Mouse (Mus musculus) midbrain, embryonic 13.5 days (tissue): ENCODE measurements around the gene Zfp292. TPM values are rescaled to one million over a fixed set of nuclear protein-coding genes. Genes with fewer than 3 reads are reported as not detected.

ENCODE experiments used
- ATAC-seq: fragments of 200-750 bp; cut with Nextera tagmentation; 2 replicates; pipeline ENCODE4 v1.8.0; 2017; ENCODE audit warnings: mild to moderate bottlenecking, moderate TSS enrichment, moderate library complexity
- H3K27ac ChIP-seq: fragments of 300-500 bp; sonication (generic); 2 replicates; pipeline ENCODE4 v1.5.1; 2015; ENCODE audit warnings: inconsistent platforms, mild to moderate bottlenecking, moderate library complexity
- H3K27me3 ChIP-seq: fragments of 300-500 bp; sonication (generic); 2 replicates; pipeline ENCODE4 v1.6.1; 2015; ENCODE audit warnings: mild to moderate bottlenecking, inconsistent platforms
- H3K36me3 ChIP-seq: fragments of 300-500 bp; sonication (generic); 2 replicates; pipeline ENCODE4 v1.6.1; 2015; ENCODE audit warnings: mild to moderate bottlenecking, inconsistent platforms
- H3K4me1 ChIP-seq: fragments of 300-500 bp; sonication (generic); replicated peaks from 2 replicates; pipeline ENCODE4 v1.6.1; 2015; ENCODE audit warnings: inconsistent platforms
- H3K4me2 ChIP-seq: fragments of 300-500 bp; sonication (generic); replicated peaks from 2 replicates; pipeline ENCODE4 v1.6.1; 2015; ENCODE audit warnings: moderate library complexity, mild to moderate bottlenecking, inconsistent platforms
- H3K4me3 ChIP-seq: fragments of 300-500 bp; sonication (generic); replicated peaks from 2 replicates; pipeline ENCODE4 v1.5.1; 2015; ENCODE audit warnings: mild to moderate bottlenecking, inconsistent platforms
- H3K9ac ChIP-seq: fragments of 300-500 bp; sonication (generic); replicated peaks from 2 replicates; pipeline ENCODE4 v1.6.1; 2015; ENCODE audit warnings: mild to moderate bottlenecking, inconsistent platforms
- H3K9me3 ChIP-seq: fragments of 300-500 bp; sonication (generic); 2 replicates; pipeline ENCODE4 v1.6.1; 2016; ENCODE audit warnings: mild to moderate bottlenecking, inconsistent platforms
- WGBS: fragments of 180-500 bp; shearing (Covaris S2); methylation state at CpG from one replicate; pipeline ENCODE4 v1.1.7; 2015; 5-methylcytosine and 5-hydroxymethylcytosine counted together
- polyA plus RNA-seq: library from polyadenylated mRNA; unstranded; fragments of >200 nt; fragmentation: Nextera tagmentation; extraction: Ambion mirVana; gene quantifications from 2 replicates; pipeline ENCODE4 v1.2.1, GENCODE M21; 2015

Zfp292 gene
- polyA plus RNA-seq, 1 experiment from 2014 or later: 40.3 TPM

- 90% methylated on average over 1 of the region's 1 CpGs for WGBS
- H3K9ac ChIP-seq: no peak overlapping the region
- no peak overlapping the region for H3K27ac ChIP-seq
- H3K4me2 ChIP-seq: no peak overlapping the region
- no peaks in the 10 kb centered on the region for H3K27me3 ChIP-seq
- ATAC-seq: no peak
- H3K4me1 ChIP-seq: no peaks in the 10 kb centered on the region; the same call in 1 of the 2 replicates
- no peaks in the 10 kb centered on the region for H3K9me3 ChIP-seq
- no peak overlapping the region for H3K4me3 ChIP-seq
- H3K36me3 ChIP-seq: no peaks in the 10 kb centered on the region
Measured at GRCm38 (mm10) chr4:34899322-34899721, 16.6 kb upstream of the Zfp292 start.

GRCm38 (mm10) chr4:34898497-34898896 lies 15.7 kb upstream of the Zfp292 start:
- no peaks in the 10 kb centered on the region; the same call in 1 of the 2 replicates for H3K4me1 ChIP-seq
- H3K27me3 ChIP-seq: no peaks in the 10 kb centered on the region
- H3K27ac ChIP-seq: no peak overlapping the region
- no peak overlapping the region for H3K9ac ChIP-seq
- no peak overlapping the region for H3K4me2 ChIP-seq
- ATAC-seq: no peak
- H3K9me3 ChIP-seq: no peaks in the 10 kb centered on the region
- H3K4me3 ChIP-seq: no peak overlapping the region
- WGBS: 77% methylated on average over 2 of the region's 2 CpGs
- H3K36me3 ChIP-seq: no peaks in the 10 kb centered on the region

- no peaks in the 10 kb centered on the region for H3K36me3 ChIP-seq
- no peaks in the 10 kb centered on the region for H3K9me3 ChIP-seq
- H3K9ac ChIP-seq: no peak within 1 kb of the TSS
- WGBS: 70% methylated on average over 1 of the region's 1 CpGs
- no peak within 1 kb of the TSS for H3K27ac ChIP-seq
- no peak within 1 kb of the TSS for H3K4me2 ChIP-seq
- no peaks in the 10 kb centered on the region for H3K4me1 ChIP-seq
- ATAC-seq: no peak
- peaks cover 22% of the 10 kb centered on the region for H3K27me3 ChIP-seq
- no peak within 1 kb of the TSS for H3K4me3 ChIP-seq
Measured at GRCm38 (mm10) chr4:34893479-34893878, 10.7 kb upstream of the Zfp292 start, which contains the start of gene Cga. Gene Cga, plus strand, starts transcription at chr4:34893779.

- WGBS: 27% methylated on average over 2 of the region's 2 CpGs
- H3K4me3 ChIP-seq: no peak overlapping the region
- ATAC-seq: no peak
Measured at GRCm38 (mm10) chr4:34889812-34890185, 7.0 kb upstream of the Zfp292 start.

GRCm38 (mm10) chr4:34889101-34889811 lies 6.5 kb upstream of the Zfp292 start:
- H3K36me3 ChIP-seq: no peaks in the 10 kb centered on the region
- 7% methylated on average over 15 of the region's 15 CpGs for WGBS
- no peak overlapping the region for H3K4me3 ChIP-seq
- H3K4me1 ChIP-seq: peaks cover 13% of the 10 kb centered on the region
- H3K4me2 ChIP-seq: no peak overlapping the region
- no peak for ATAC-seq
- no peak overlapping the region for H3K27ac ChIP-seq
- H3K9me3 ChIP-seq: no peaks in the 10 kb centered on the region
- peaks cover 23% of the 10 kb centered on the region for H3K27me3 ChIP-seq
- no peak overlapping the region for H3K9ac ChIP-seq

More at GRCm38 (mm10) chr4:34889812-34890185, 7.0 kb upstream of the Zfp292 start:
- H3K27ac ChIP-seq: no peak overlapping the region
- no peak overlapping the region for H3K4me2 ChIP-seq
- H3K36me3 ChIP-seq: no peaks in the 10 kb centered on the region
- H3K9ac ChIP-seq: no peak overlapping the region
- H3K27me3 ChIP-seq: peaks cover 23% of the 10 kb centered on the region
- H3K4me1 ChIP-seq: peaks cover 13% of the 10 kb centered on the region
- no peaks in the 10 kb centered on the region for H3K9me3 ChIP-seq

- peak overlapping the region; percentile 72 for H3K4me2 ChIP-seq
- whole genome bisulfite sequencing: 13% methylated on average over 7 of the region's 7 CpGs
- peaks cover 20% of the 10 kb centered on the region for H3K4me1 ChIP-seq
Measured at GRCm38 (mm10) chr4:34887295-34887694, 4.5 kb upstream of the Zfp292 start.

GRCm38 (mm10) chr4:34886490-34887111 lies 3.8 kb upstream of the Zfp292 start:
- H3K36me3 ChIP-seq: no peaks in the 10 kb centered on the region
- H3K27me3 ChIP-seq: peaks cover 23% of the 10 kb centered on the region
- no peaks in the 10 kb centered on the region for H3K9me3 ChIP-seq
- H3K4me2 ChIP-seq: peak overlapping the region; percentile 72
- peak overlapping the region; percentile 79 for H3K9ac ChIP-seq
- WGBS: under 1% methylated on average over 48 of the region's 48 CpGs
- H3K27ac ChIP-seq: peak overlapping the region; percentile 93
- peaks cover 20% of the 10 kb centered on the region for H3K4me1 ChIP-seq
- H3K4me3 ChIP-seq: peak overlapping the region; percentile 61
- ATAC-seq: peak; percentile 73

More at GRCm38 (mm10) chr4:34887295-34887694, 4.5 kb upstream of the Zfp292 start:
- Histone ChIP-seq H3K27me3 (peaks cover 23% of the 10 kb centered on the region), H3K4me3 (peak overlapping the region; percentile 61), H3K9me3 (no peaks in the 10 kb centered on the region), H3K9ac (peak overlapping the region; percentile 79), H3K36me3 (no peaks in the 10 kb centered on the region), H3K27ac (peak overlapping the region; percentile 93; the same call in 1 of the 2 replicates)
- ATAC-seq: no peak

GRCm38 (mm10) chr4:34885631-34886351 lies 3.0 kb upstream of the Zfp292 start:
- peak overlapping the region; percentile 72 for H3K4me2 ChIP-seq
- 0 out of 2 replicates have a peak overlapping the region, but pooled peaks have one; percentile 79 for H3K9ac ChIP-seq
- peak overlapping the region; percentile 93; the same call in 1 of the 2 replicates for H3K27ac ChIP-seq
- H3K36me3 ChIP-seq: no peaks in the 10 kb centered on the region
- 64% methylated on average over 9 of the region's 9 CpGs for WGBS
- H3K27me3 ChIP-seq: peaks cover 18% of the 10 kb centered on the region
- no peak for ATAC-seq
- peak overlapping the region; percentile 61 for H3K4me3 ChIP-seq
- peaks cover 28% of the 10 kb centered on the region for H3K4me1 ChIP-seq
- no peaks in the 10 kb centered on the region for H3K9me3 ChIP-seq

- H3K27me3 ChIP-seq: peaks cover 1% of the 10 kb centered on the region
Measured at GRCm38 (mm10) chr4:34883366-34884029, 738 bp upstream of the Zfp292 start.

GRCm38 (mm10) chr4:34882291-34882769 lies 430 bp downstream of the Zfp292 start:
- peak; percentile 83 for ATAC-seq
- whole genome bisulfite sequencing: under 1% methylated on average over 43 of the region's 58 CpGs
- H3K4me3 ChIP-seq: peak overlapping the region; percentile 93

More at GRCm38 (mm10) chr4:34883366-34884029, 738 bp upstream of the Zfp292 start:
- no peak for ATAC-seq
- peak overlapping the region; percentile 100 for H3K9ac ChIP-seq
- peak overlapping the region; percentile 93 for H3K4me3 ChIP-seq
- peak overlapping the region; percentile 59 for H3K4me2 ChIP-seq
- peak overlapping the region; percentile 99 for H3K27ac ChIP-seq
- no peaks in the 10 kb centered on the region for H3K9me3 ChIP-seq
- 46% methylated on average over 16 of the region's 16 CpGs for WGBS
- H3K36me3 ChIP-seq: peaks cover 5% of the 10 kb centered on the region; the same call in 1 of the 2 replicates
- H3K4me1 ChIP-seq: peaks cover 37% of the 10 kb centered on the region

GRCm38 (mm10) chr4:34881851-34882250 lies 909 bp downstream of the Zfp292 start:
- H3K4me1 ChIP-seq: peaks cover 32% of the 10 kb centered on the region
- peak overlapping the region; percentile 100 for H3K9ac ChIP-seq
- no peak for ATAC-seq
- peaks cover 16% of the 10 kb centered on the region for H3K36me3 ChIP-seq
- peak overlapping the region; percentile 99 for H3K27ac ChIP-seq
- no peaks in the 10 kb centered on the region for H3K27me3 ChIP-seq
- peak overlapping the region; percentile 93 for H3K4me3 ChIP-seq
- 17% methylated on average over 4 of the region's 4 CpGs for WGBS
- 0 out of 2 replicates have a peak, but pooled peaks cover 6% of the 10 kb centered on the region for H3K9me3 ChIP-seq
- peak overlapping the region; percentile 59 for H3K4me2 ChIP-seq

More at GRCm38 (mm10) chr4:34882291-34882769, 430 bp downstream of the Zfp292 start:
- H3K36me3 ChIP-seq: peaks cover 12% of the 10 kb centered on the region
- 0 out of 2 replicates have a peak, but pooled peaks cover 6% of the 10 kb centered on the region for H3K9me3 ChIP-seq
- H3K4me2 ChIP-seq: peak overlapping the region; percentile 59
- H3K9ac ChIP-seq: peak overlapping the region; percentile 100
- peak overlapping the region; percentile 99 for H3K27ac ChIP-seq
- H3K4me1 ChIP-seq: peaks cover 33% of the 10 kb centered on the region
- no peaks in the 10 kb centered on the region for H3K27me3 ChIP-seq
